Mouse (Mus musculus): ENCODE data around the gene Wee1. TPM values are rescaled to one million over a fixed set of nuclear protein-coding genes. Genes with fewer than 3 reads are reported as not detected.
A peak's percentile ranks its signal among the peaks of the same experiment; 100 is the strongest.

Wee1 gene
- 5.7 and 7.8 TPM in 2 replicates for polyA plus RNA-seq (2014; fragmentation: Nextera tagmentation; extraction: Ambion mirVana)

DNA sequence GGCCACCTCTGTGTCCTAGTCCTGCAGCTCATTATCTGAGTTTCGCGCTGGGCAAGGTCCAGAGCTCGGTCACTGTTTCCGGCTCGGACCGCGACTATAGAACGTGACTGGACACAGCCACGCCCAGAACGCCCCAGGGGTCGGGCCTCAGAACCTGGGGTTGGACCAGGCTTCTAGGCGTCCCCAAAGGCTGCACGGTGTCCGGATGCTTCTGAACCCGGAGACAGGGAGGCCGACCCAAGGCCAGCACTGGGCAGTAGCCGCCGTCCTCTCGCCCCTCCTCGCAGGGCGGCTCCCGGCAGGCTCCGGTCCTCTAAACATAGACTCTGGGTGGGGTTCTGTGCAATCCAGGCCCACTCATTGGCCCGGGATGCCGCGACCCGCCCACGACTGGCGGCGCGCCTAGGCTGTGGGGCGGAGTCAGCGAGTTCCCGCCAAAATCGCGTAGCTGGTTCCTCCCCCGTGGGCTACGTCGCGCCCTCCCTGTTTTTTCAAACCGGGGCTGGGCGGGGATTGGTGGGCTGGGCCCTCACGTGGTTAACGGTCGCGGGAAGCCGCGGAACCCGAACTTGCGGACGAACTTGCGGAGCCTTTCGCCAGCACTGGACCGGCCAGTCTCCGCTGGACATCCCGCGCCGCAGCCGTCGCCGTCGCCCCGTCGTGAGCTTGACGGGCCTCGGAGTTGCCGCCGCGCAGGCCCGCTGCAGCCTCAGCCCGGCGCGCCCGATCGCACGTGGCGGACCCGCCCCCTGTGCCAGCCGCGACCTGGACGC, at the start of gene Wee1:
TSS of gene Wee1 (plus strand) at position 531 of the 773 bp plus-strand sequence.
- DNase-seq (ENCODE audit: low spot score) = peak; percentile 97
- whole genome bisulfite sequencing = under 1% methylated on average over 75 of the region's 81 CpGs
- ATAC-seq (ENCODE audit: low FRiP score) = peak; percentile 97

DNA sequence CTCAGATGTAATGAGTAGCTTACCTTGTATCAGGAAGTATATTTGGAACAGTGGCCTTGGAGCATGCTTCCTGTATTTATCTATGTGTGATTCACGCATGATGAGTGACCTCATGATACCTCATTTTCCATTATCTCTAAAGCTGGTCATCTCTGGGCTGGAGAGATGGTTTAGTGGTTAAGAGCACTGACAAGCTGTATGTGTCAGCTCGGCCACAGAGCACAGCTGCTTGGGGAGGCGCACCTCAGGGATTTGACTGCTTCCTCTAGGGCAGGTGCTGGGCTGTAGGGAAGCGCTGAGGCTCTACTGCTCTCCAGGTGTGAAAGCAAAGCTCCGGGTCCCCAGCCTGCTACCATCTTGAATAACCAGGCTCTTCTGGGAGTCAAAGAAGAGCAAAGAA, 43.7 kb upstream of the Wee1 start:
- 93% methylated on average over 5 of the region's 5 CpGs for WGBS

More for the DNA sequence above, at the start of gene Wee1:
- Histone ChIP-seq H3K9me3 (ENCODE audit: control insufficient read depth, low read length) (no peaks in the 10 kb centered on the region), H3K4me2 (replicated peaks) (peak within 1 kb of the TSS; percentile 84), H3K4me3 (replicated peaks; ENCODE audit: low read length) (peak within 1 kb of the TSS; percentile 66), H3K36me3 (replicated peaks; ENCODE audit: control insufficient read depth, insufficient read depth) (no peaks in the 10 kb centered on the region), H3K4me1 (replicated peaks; ENCODE audit: control insufficient read depth, insufficient read depth, low read length) (0 out of 2 replicates have a peak, but pooled peaks cover 3% of the 10 kb centered on the region), H3K9ac (peak within 1 kb of the TSS; percentile 65), H3K27me3 (ENCODE audit: control insufficient read depth, insufficient read depth, low read length) (no peaks in the 10 kb centered on the region), H3K27ac (peak within 1 kb of the TSS; percentile 60)

DNA sequence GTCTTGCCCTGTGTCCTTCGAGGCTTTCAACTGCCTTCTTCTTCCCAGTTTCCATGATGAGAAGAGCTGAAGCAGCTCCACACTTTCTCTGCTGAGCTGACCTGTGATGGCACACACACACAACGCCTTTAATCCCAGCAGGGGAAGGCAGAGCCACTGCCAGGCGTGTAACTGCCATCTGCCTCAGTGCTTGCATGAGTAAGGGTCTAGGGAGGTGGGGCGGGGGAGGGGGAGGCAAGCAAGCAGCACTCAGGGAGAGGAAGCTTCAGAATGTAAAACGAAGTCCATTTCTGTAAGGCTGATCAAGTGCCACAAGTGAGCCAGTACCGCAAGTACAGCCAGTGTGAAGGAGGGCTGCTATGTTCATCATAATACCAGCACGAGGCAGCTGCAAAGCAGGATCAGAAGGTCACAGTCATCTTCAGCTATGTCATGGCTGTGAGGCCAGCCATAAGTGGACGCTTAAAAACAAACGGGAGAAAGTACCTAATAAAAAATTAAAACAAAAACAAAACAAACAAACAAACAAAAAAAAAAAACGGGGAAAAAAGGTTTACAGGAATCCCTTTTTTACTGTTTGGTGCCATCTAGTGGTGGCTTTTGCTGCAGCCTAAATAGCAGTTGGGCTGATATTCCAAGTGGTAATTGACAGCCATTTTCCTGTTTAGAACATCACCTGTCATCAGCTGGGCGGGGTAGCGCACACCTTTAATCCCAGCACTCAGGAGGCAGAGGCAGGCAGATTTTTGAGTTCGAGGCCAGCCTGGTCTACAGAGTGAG, 38.3 kb upstream of the Wee1 start:
- peak; percentile 37; the same call in 1 of the 2 replicates for ATAC-seq (ENCODE audit: low FRiP score)
- H3K36me3 ChIP-seq (replicated peaks; ENCODE audit: control insufficient read depth, insufficient read depth) = peaks cover 97% of the 10 kb centered on the region

More for the DNA sequence above, 43.7 kb upstream of the Wee1 start:
- Histone ChIP-seq H3K4me1 (replicated peaks; ENCODE audit: control insufficient read depth, insufficient read depth, low read length) (no peaks in the 10 kb centered on the region), H3K27ac (no peak overlapping the region), H3K36me3 (replicated peaks; ENCODE audit: control insufficient read depth, insufficient read depth) (peaks cover 97% of the 10 kb centered on the region), H3K4me3 (replicated peaks; ENCODE audit: low read length) (no peak overlapping the region), H3K9me3 (ENCODE audit: control insufficient read depth, low read length) (no peaks in the 10 kb centered on the region), H3K27me3 (ENCODE audit: control insufficient read depth, insufficient read depth, low read length) (no peaks in the 10 kb centered on the region), H3K9ac (no peak overlapping the region), H3K4me2 (replicated peaks) (no peak overlapping the region)
- DNase-seq (ENCODE audit: low spot score) = no peak
- no peak for ATAC-seq (ENCODE audit: low FRiP score)

DNA sequence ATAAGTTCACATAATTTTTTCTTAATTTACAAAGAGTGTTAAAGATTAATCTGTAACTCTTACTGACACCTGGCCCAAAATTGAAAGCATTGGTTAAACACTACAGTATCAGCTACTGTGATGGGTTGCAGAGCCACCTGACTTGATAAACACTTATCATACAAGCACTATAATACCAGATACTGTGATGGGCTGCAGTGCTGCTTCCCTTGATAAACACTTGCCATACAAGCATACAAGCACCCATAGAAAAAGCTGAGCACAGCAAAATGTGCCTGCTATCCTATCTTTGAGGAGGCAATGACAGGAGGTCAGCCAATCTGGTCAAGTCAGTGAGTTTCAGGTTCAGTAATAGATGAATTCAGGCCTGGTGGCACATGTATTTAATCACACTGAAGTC, 36.6 kb upstream of the Wee1 start:
- Histone ChIP-seq H3K4me2 (replicated peaks) (no peak overlapping the region), H3K27ac (no peak overlapping the region), H3K4me1 (replicated peaks; ENCODE audit: control insufficient read depth, insufficient read depth, low read length) (no peaks in the 10 kb centered on the region), H3K4me3 (replicated peaks; ENCODE audit: low read length) (no peak overlapping the region), H3K9ac (no peak overlapping the region), H3K36me3 (replicated peaks; ENCODE audit: control insufficient read depth, insufficient read depth) (peaks cover 94% of the 10 kb centered on the region), H3K9me3 (ENCODE audit: control insufficient read depth, low read length) (no peaks in the 10 kb centered on the region), H3K27me3 (ENCODE audit: control insufficient read depth, insufficient read depth, low read length) (no peaks in the 10 kb centered on the region)
- ATAC-seq (ENCODE audit: low FRiP score) (no peak), DNase-seq (ENCODE audit: low spot score) (no peak)

More for the DNA sequence above, 38.3 kb upstream of the Wee1 start:
- no peaks in the 10 kb centered on the region for H3K9me3 ChIP-seq (ENCODE audit: control insufficient read depth, low read length)
- H3K27ac ChIP-seq = no peak overlapping the region
- H3K27me3 ChIP-seq (ENCODE audit: control insufficient read depth, insufficient read depth, low read length) = no peaks in the 10 kb centered on the region
- H3K9ac ChIP-seq = no peak overlapping the region
- no peak overlapping the region for H3K4me2 ChIP-seq (replicated peaks)
- 67% methylated on average over 13 of the region's 13 CpGs for WGBS
- no peak overlapping the region for H3K4me3 ChIP-seq (replicated peaks; ENCODE audit: low read length)
- H3K4me1 ChIP-seq (replicated peaks; ENCODE audit: control insufficient read depth, insufficient read depth, low read length) = no peaks in the 10 kb centered on the region
- DNase-seq (ENCODE audit: low spot score) = peak; percentile 83

DNA sequence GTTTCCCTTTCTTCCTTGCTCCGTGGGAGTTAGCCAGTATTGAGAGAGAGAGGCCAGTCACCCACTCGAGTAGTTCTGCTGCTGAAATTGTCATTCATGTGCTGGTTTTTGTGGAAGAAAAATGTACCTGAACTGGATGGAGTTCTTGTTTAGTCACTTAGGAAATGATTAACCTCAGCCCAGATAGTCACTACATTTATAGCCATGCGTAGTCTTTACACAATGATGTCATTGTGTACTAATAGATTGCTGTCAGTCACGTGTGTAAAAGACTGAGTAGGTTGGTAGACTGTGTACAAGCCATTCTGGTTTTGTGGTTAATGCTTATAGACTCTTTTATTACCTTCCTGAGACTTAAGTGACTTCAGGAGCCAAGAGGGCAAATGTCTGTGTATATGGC, 33.9 kb upstream of the Wee1 start:
- Histone ChIP-seq H3K4me1 (replicated peaks; ENCODE audit: control insufficient read depth, insufficient read depth, low read length) (no peaks in the 10 kb centered on the region), H3K9me3 (ENCODE audit: control insufficient read depth, low read length) (no peaks in the 10 kb centered on the region), H3K4me3 (replicated peaks; ENCODE audit: low read length) (no peak overlapping the region), H3K9ac (no peak overlapping the region), H3K27me3 (ENCODE audit: control insufficient read depth, insufficient read depth, low read length) (no peaks in the 10 kb centered on the region), H3K36me3 (replicated peaks; ENCODE audit: control insufficient read depth, insufficient read depth) (peaks cover 89% of the 10 kb centered on the region), H3K4me2 (replicated peaks) (no peak overlapping the region), H3K27ac (no peak overlapping the region)
- WGBS = 87% methylated on average over 4 of the region's 4 CpGs
- ATAC-seq (ENCODE audit: low FRiP score) (no peak), DNase-seq (ENCODE audit: low spot score) (no peak)

DNA sequence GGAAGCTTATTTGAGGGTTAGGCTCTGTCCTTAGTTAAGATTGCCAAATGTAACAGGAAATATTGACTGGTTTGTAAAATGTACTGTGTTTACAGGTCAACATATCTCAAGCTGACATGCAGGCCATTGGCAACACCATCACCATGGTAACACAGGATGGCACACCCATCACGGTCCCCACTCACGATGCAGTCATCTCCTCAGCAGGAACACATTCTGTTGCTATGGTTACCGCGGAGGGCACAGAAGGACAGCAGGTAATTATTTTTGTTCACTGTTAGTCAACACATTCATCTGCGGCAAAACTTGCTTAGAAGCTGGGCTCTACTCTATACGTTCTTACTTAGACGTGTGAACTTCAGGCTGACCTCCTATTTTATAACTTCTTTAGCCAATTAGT, 30.2 kb upstream of the Wee1 start:
- WGBS = 45% methylated on average over 7 of the region's 7 CpGs
- Histone ChIP-seq H3K27ac (no peak overlapping the region), H3K9ac (no peak overlapping the region), H3K4me1 (replicated peaks; ENCODE audit: control insufficient read depth, insufficient read depth, low read length) (no peaks in the 10 kb centered on the region), H3K27me3 (ENCODE audit: control insufficient read depth, insufficient read depth, low read length) (no peaks in the 10 kb centered on the region), H3K4me3 (replicated peaks; ENCODE audit: low read length) (no peak overlapping the region), H3K9me3 (ENCODE audit: control insufficient read depth, low read length) (no peaks in the 10 kb centered on the region), H3K36me3 (replicated peaks; ENCODE audit: control insufficient read depth, insufficient read depth) (peaks cover 92% of the 10 kb centered on the region), H3K4me2 (replicated peaks) (no peak overlapping the region)
- ATAC-seq (ENCODE audit: low FRiP score) = 0 out of 2 replicates have a peak, but pooled peaks have one; percentile 60
- DNase-seq (ENCODE audit: low spot score) = no peak

DNA sequence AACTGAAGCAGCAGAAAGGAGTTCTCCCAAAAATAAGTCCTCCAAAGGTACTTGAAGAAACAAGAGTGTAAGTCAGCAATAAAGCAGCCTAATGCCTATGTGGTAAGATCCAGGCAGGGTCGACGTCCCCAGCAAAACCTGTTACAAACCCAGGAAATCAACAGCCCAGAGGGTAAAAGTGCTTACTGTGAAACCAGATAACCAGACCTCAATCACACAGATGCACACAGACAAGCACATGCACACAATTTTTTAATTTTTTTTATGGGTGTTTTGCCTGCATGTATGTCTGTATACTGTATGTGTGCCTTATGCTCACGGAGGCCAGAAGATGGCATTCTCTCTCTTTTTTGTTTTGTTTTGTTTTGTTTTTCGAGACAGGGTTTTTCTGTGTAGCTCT, 25.5 kb upstream of the Wee1 start:
- Histone ChIP-seq H3K9ac (no peak overlapping the region), H3K27ac (no peak overlapping the region), H3K9me3 (ENCODE audit: control insufficient read depth, low read length) (no peaks in the 10 kb centered on the region), H3K4me2 (replicated peaks) (no peak overlapping the region), H3K4me1 (replicated peaks; ENCODE audit: control insufficient read depth, insufficient read depth, low read length) (no peaks in the 10 kb centered on the region), H3K36me3 (replicated peaks; ENCODE audit: control insufficient read depth, insufficient read depth) (peaks cover 57% of the 10 kb centered on the region), H3K27me3 (ENCODE audit: control insufficient read depth, insufficient read depth, low read length) (no peaks in the 10 kb centered on the region), H3K4me3 (replicated peaks; ENCODE audit: low read length) (no peak overlapping the region)
- 84% methylated on average over 4 of the region's 4 CpGs for WGBS
- no peak for ATAC-seq (ENCODE audit: low FRiP score)
- no peak for DNase-seq (ENCODE audit: low spot score)

DNA sequence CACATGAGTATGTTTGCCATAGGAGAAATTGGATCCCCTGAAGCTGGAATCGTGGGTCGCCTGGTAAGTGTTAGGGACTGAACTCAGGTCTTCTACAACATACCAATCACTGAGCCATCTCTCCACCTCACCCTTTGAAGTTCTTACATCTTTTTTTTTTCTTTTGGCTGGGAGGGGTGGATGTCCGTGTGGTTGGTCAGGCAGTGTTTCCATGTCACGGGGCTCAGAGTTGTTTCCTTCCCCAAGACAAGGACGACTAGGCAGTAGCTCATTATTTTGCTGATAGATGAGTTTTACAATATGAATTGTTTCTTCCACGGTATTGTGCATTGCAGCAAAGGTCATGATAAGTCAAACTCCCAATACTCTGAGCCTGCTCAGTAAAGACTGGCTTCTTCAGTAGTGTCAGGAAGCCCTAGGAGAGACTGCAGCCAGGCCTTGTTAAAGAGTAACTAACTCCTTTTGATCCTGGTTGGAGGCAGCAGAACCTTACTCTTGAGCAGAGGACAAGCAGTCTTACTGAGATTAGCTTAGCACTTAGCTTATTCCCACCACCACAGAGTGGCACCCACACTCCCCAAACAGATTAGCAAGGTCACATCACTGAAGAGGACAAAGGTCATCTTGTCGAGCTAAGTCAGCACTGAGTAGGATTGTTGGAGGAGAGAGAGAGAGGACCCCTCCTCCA, 24.6 kb upstream of the Wee1 start:
- DNase-seq (ENCODE audit: low spot score) (no peak), ATAC-seq (ENCODE audit: low FRiP score) (no peak)
- peaks cover 49% of the 10 kb centered on the region for H3K36me3 ChIP-seq (replicated peaks; ENCODE audit: control insufficient read depth, insufficient read depth)
- H3K4me1 ChIP-seq (replicated peaks; ENCODE audit: control insufficient read depth, insufficient read depth, low read length) = no peaks in the 10 kb centered on the region
- H3K4me3 ChIP-seq (replicated peaks; ENCODE audit: low read length) = no peak overlapping the region
- H3K27ac ChIP-seq = no peak overlapping the region
- no peak overlapping the region for H3K4me2 ChIP-seq (replicated peaks)
- H3K9me3 ChIP-seq (ENCODE audit: control insufficient read depth, low read length) = no peaks in the 10 kb centered on the region
- no peaks in the 10 kb centered on the region for H3K27me3 ChIP-seq (ENCODE audit: control insufficient read depth, insufficient read depth, low read length)
- 54% methylated on average over 7 of the region's 7 CpGs for WGBS
- H3K9ac ChIP-seq = no peak overlapping the region

DNA sequence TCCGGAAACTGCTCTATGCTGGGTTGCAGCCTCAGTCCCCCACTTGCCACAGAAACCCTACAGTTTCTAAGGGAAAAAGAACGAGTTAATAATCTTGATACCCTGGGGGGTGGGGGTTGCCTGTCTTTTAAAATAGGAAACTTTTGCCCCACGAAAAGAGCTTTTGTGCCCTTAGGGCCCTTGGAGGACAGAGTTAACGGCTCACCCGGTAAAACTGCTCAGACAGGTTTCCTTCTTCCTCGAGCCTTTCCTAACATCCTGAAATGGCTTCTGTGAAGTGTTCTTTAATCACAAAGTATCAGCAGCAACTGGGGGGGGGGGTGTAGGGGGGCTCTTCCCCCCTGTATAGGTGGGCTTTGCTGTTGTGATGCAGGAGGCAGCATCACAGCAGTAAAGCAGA, 21.0 kb upstream of the Wee1 start:
- DNase-seq (ENCODE audit: low spot score) (no peak), ATAC-seq (ENCODE audit: low FRiP score) (no peak)
- H3K9ac ChIP-seq = no peak overlapping the region
- no peaks in the 10 kb centered on the region for H3K9me3 ChIP-seq (ENCODE audit: control insufficient read depth, low read length)
- no peak overlapping the region for H3K4me2 ChIP-seq (replicated peaks)
- H3K36me3 ChIP-seq (replicated peaks; ENCODE audit: control insufficient read depth, insufficient read depth) = peaks cover 13% of the 10 kb centered on the region
- H3K27ac ChIP-seq = no peak overlapping the region
- H3K4me1 ChIP-seq (replicated peaks; ENCODE audit: control insufficient read depth, insufficient read depth, low read length) = no peaks in the 10 kb centered on the region
- no peak overlapping the region for H3K4me3 ChIP-seq (replicated peaks; ENCODE audit: low read length)
- H3K27me3 ChIP-seq (ENCODE audit: control insufficient read depth, insufficient read depth, low read length) = no peaks in the 10 kb centered on the region
- WGBS = 64% methylated on average over 6 of the region's 6 CpGs

Measured in hindbrain, embryonic 14.5 days (tissue).